In the genomic region with DNA sequence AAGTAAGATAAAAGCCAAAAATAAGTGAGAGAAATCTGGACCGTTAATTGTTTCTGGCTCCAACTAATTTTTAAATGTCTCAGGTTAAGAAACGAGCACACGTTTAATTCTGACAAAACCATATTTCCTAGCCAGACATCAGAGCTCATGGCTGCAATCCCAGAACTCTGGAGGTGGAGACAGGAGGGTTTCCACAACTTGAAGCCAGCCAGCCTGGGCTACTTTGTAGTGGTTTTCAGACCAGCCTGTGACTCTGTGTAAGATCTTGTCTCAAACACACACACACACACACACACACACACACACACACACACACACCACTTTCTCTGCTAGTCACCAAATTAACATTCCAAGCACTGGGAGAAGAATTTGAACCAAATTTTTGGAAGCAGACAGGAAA, we compare ENCODE assay signal across 19 mouse cellular contexts.
DNase-seq lines count a peak whose midpoint lies in the region; TF ChIP-seq lines count a peak whose summit lies in the region.
"Had no signal": no experiment of that assay in that cellular context is flagged by ENCODE, and none has a peak within 500 bp of the region (broad histone marks: within the 10 kb centered on the region; RNA-seq: fewer than 3 reads in every experiment).

No protein-coding gene starts in this region.

- H3K4me3 ChIP-seq in heart, adult 2 months, result no peak overlapping the region
- H3K4me3 ChIP-seq: heart, embryonic 12.5 days; neural tube, embryonic 13.5 days had no signal

- 71% methylated on average over 3 of the region's 3 CpGs for WGBS in heart, adult 2 months

- no peaks in the 10 kb centered on the region for H3K36me3 ChIP-seq in heart, adult 2 months (ENCODE audit: control insufficient read depth, insufficient read depth, low read length)
- H3K36me3 ChIP-seq: heart, embryonic 12.5 days; neural tube, embryonic 13.5 days had no signal

- no peak for TF ChIP-seq EP300 in heart, adult 2 months (IDR thresholded peaks at IDR 0.05; ENCODE audit: insufficient read depth, low read depth, low read length)

- peak; percentile 28 to 54 for DNase-seq in cerebellum, postnatal 10 days
- DNase-seq in cerebellum, adult 11 months, result no peak
- peak; percentile 79 for DNase-seq in heart, adult 11 months
- no peak for DNase-seq in heart, postnatal 10 days
- DNase-seq in right cerebral cortex, adult 2 months (ENCODE audit: low spot score in 2 of 2), result peak; percentile 19 to 43
- DNase-seq in right cerebral cortex, postnatal 14 days, result no peak
- DNase-seq in ovary, adult 18-20 months (ENCODE audit: low spot score), result no peak
- DNase-seq in heart, adult 2 months, result no peak
- DNase-seq: adrenal gland, postnatal 10 days; cerebellum, adult 9-11 months; gastrocnemius, postnatal 36 days; heart, postnatal 36 days; kidney, adult 2 months; kidney, postnatal 36 days; left cerebral cortex, postnatal 4 days; thymus, adult 18-20 months had no signal

- no peak overlapping the region for H3K27ac ChIP-seq in heart, adult 2 months
- H3K27ac ChIP-seq: hindbrain, postnatal 0 days; neural tube, embryonic 13.5 days had no signal

- no peaks in the 10 kb centered on the region for H3K27me3 ChIP-seq in heart, adult 2 months (ENCODE audit: control insufficient read depth, insufficient read depth, low read length)
- H3K27me3 ChIP-seq: heart, embryonic 12.5 days had no signal

- no peaks in the 10 kb centered on the region; the same call in 1 of the 2 replicates for H3K4me1 ChIP-seq in heart, adult 2 months (ENCODE audit: control insufficient read depth, insufficient read depth, low read length)

- no peak overlapping the region for H3K9ac ChIP-seq in heart, adult 2 months (ENCODE audit: low read depth, low read length)
- H3K9ac ChIP-seq: heart, embryonic 12.5 days; neural tube, embryonic 13.5 days had no signal

- intact Hi-C loops in heart, postnatal 10 days (cut with DNase I), result loop anchor here (5.0 kb wide), 1 partner anchor 170 kb away; no protein-coding TSS in a partner anchor
- intact Hi-C loops in heart, adult 2 months (cut with DNase I), result no loop called here

- no peak for TF ChIP-seq CTCF in heart, adult 2 months (IDR thresholded peaks at IDR 0.05)

- no peaks in the 10 kb centered on the region for H3K79me2 ChIP-seq in heart, adult 2 months (replicated peaks; ENCODE audit: control insufficient read depth, insufficient read depth, low read length)

- no peak for TF ChIP-seq POLR2A in heart, adult 2 months (IDR thresholded peaks at IDR 0.05; ENCODE audit: insufficient read depth, low read depth, low read length)

Comparison
In these comparisons a context has a peak if more than half of its experiments do, and no peak if none do; other contexts are left out.
1. DNase-seq: peak in cerebellum, postnatal 10 days (2 of 2), heart, adult 11 months (single experiment) and right cerebral cortex, adult 2 months (2 of 2); none in cerebellum, adult 11 months (single experiment), heart, postnatal 10 days (0 of 2), right cerebral cortex, postnatal 14 days (single experiment), ovary, adult 18-20 months (single experiment) and heart, adult 2 months (0 of 2).